Mouse (Mus musculus): ENCODE results near the gene Ebp. TPM values are rescaled to one million over a fixed set of nuclear protein-coding genes. Genes with fewer than 3 reads are reported as not detected.

Ebp gene
- polyA plus RNA-seq, 1 experiment from 2014 or later: 43.0 TPM

DNA sequence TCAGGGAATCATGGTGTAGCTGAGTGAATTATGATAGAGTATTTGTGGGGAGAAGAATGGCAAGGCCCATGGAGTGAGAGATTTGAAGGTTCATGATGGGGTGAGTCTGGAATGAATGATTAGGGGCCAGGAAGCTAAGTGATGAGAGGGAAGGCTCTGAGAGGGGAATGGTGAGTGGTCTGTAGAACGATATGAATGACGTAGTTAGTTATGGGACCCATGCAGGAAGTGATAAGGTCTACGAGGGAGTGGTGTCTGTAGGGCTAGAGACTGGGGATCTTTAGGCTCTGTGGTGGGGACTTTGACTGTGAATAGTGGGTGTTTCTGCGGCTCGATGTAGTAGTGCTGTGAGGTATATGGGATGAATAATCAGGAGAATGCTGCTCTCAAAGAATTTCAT, 13.7 kb downstream of the Ebp start:
- no peak overlapping the region for H3K4me3 ChIP-seq
- ATAC-seq (ENCODE audit: insufficient number of reproducible peaks, low FRiP score, low TSS enrichment, low read depth): no peak
- H3K9me3 ChIP-seq: no peaks in the 10 kb centered on the region
- H3K27me3 ChIP-seq: no peaks in the 10 kb centered on the region
- H3K4me1 ChIP-seq: 0 out of 2 replicates have a peak, but pooled peaks cover 3% of the 10 kb centered on the region
- 86% methylated on average over 5 of the region's 5 CpGs for WGBS
- H3K36me3 ChIP-seq: no peaks in the 10 kb centered on the region
- no peak overlapping the region for H3K9ac ChIP-seq
- H3K4me2 ChIP-seq: no peak overlapping the region
- H3K27ac ChIP-seq: no peak overlapping the region

DNA sequence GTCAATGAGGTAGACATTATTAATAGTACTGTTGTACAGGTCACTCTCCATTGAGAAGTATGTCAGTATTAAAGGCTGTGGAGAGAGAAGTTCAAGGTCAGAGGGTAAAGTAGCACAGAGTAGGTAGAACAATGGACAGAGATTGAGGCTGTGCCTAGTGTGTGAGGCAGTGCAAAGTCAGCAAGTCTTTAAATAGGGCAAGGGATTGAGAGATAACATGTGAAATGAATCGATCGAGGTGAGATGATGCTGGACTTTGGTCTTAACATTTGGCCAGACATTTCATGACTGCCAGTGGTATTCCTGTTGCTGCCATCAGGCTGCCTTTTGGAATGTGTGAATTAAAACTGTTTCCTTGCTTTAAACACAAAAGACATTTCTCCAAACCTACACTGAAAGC, 14.4 kb downstream of the Ebp start:
- Histone ChIP-seq H3K27ac (no peak overlapping the region), H3K4me2 (no peak overlapping the region), H3K27me3 (no peaks in the 10 kb centered on the region), H3K36me3 (no peaks in the 10 kb centered on the region), H3K4me1 (0 out of 2 replicates have a peak, but pooled peaks cover 3% of the 10 kb centered on the region), H3K9ac (no peak overlapping the region), H3K9me3 (no peaks in the 10 kb centered on the region), H3K4me3 (no peak overlapping the region)
- ATAC-seq (ENCODE audit: insufficient number of reproducible peaks, low FRiP score, low TSS enrichment, low read depth): no peak
- 84% methylated on average over 2 of the region's 2 CpGs for WGBS

DNA sequence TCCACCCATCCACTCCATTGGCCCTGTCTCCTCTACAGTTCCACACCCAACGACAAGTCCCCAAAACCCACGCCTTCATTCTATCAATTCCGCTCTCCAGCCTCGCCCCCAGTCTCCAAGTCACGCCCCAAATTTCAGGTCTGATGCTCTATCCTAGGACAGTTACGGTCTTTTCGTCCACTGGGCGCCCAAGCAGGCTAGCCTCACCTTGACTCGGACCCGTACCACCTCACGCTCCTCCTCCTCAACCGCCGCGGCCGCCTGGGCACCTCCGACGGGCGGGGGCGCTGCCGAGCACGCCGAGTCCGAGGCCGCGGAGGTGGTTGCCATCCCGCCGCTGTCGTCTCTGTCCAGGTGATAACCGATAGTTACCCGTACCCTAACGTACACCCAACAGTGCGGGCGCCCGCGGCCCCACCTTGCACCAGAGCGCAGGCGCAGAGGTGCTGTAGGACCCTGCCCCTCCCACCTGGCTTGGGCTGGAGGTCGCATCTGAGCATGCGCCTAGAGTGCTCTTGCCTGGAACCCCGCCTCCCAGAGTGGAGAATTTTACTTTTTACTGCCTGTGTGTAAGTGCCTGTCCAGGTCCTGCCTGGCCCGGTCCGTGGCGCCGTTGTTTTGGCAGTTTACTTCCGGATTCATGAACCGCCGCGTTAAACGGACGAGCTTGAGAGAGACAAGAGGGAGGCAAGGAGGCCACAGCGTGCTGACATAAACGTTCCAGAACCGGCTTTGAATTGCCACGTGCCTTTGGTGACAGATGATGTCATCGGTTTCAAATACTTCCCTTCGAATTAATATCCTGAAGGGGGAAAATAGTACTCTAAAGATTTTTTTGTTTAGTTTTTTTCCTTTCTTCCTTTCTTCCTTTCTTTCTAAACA, 17.6 kb downstream of the Ebp start, which contains the start of gene Tbc1d25:
TSS of gene Tbc1d25 (minus strand) at position 678 of the 882 bp plus-strand sequence.
- Histone ChIP-seq H3K4me2 (peak within 1 kb of the TSS; percentile 51), H3K9me3 (no peaks in the 10 kb centered on the region), H3K36me3 (no peaks in the 10 kb centered on the region), H3K4me3 (peak within 1 kb of the TSS; percentile 60), H3K9ac (peak within 1 kb of the TSS; percentile 39; the same call in 1 of the 2 replicates), H3K4me1 (0 out of 2 replicates have a peak, but pooled peaks cover 3% of the 10 kb centered on the region), H3K27me3 (no peaks in the 10 kb centered on the region), H3K27ac (peak within 1 kb of the TSS; percentile 59)
- peak; percentile 91 for ATAC-seq (ENCODE audit: insufficient number of reproducible peaks, low FRiP score, low TSS enrichment, low read depth)
- WGBS: 16% methylated on average over 54 of the region's 56 CpGs

DNA sequence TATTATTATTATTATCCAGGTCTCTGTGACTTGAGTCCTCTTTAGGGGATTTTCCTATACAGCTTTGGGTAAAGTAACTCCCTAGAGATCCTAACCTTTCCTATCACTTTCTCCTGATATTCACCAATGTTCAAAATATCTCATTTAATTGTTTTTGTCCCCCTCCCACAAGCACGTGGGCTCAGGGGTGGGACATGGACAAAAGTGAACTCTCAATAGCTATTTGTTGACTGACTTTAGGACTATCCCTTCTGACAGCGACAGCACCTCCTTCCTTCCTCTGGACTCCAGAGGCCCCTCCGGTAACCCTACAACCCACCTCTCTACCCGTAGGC, 18.2 kb downstream of the Ebp start:
- Histone ChIP-seq H3K4me1 (0 out of 2 replicates have a peak, but pooled peaks cover 3% of the 10 kb centered on the region), H3K27me3 (no peaks in the 10 kb centered on the region), H3K36me3 (no peaks in the 10 kb centered on the region), H3K9ac (no peak overlapping the region), H3K9me3 (no peaks in the 10 kb centered on the region), H3K4me3 (peak overlapping the region; percentile 60), H3K27ac (no peak overlapping the region), H3K4me2 (peak overlapping the region; percentile 51)
- ATAC-seq (ENCODE audit: insufficient number of reproducible peaks, low FRiP score, low TSS enrichment, low read depth): no peak
- WGBS: 28% methylated on average over 4 of the region's 4 CpGs

DNA sequence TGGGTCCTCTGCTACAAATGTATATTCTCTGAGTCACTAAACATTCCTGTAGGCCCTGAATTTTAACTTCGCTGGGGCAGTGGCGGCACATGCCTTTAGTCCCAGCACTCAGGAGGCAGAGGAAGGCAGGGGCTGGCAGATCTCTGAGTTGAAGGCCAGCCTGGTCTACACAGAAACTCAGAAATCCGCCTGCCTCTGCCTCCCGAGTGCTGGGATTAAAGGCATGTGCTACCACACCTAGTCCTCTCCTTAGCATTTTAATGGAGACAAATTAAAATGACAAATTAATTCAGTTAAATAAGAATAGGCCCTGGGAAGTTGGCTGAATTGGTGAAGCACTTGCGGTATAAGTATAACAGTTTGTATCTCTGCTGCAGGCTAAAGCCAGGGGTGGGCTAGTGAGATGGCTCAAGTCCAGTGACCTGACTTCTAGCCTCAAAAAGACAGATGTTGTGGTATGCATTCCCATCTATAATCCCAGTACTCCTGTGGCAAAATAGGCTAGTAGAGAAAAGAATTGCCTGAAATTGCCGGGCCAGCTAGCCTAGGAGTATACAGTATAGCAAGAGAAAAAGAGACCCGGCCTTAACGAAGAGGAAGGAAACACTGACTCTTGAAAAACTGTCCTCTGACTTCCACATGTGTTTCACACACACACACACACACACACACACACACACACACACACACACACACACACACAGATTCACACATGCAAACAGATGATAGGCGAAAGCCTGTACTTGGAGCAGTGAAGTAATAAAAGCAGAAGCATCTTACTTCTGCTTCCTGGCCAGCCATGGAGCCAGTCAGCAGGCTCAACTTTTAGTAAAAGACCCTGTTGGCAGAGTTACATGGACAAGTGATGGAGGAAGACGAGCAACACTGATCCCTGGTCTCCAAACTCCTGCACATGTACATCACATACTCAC, 25.3 kb downstream of the Ebp start:
- no peak overlapping the region for H3K4me3 ChIP-seq
- peaks cover 10% of the 10 kb centered on the region for H3K36me3 ChIP-seq
- 86% methylated on average over 10 of the region's 10 CpGs for WGBS
- H3K9me3 ChIP-seq: no peaks in the 10 kb centered on the region
- H3K27ac ChIP-seq: no peak overlapping the region
- H3K9ac ChIP-seq: no peak overlapping the region
- ATAC-seq (ENCODE audit: insufficient number of reproducible peaks, low FRiP score, low TSS enrichment, low read depth): no peak
- no peak overlapping the region for H3K4me2 ChIP-seq
- H3K4me1 ChIP-seq: no peaks in the 10 kb centered on the region
- H3K27me3 ChIP-seq: no peaks in the 10 kb centered on the region

DNA sequence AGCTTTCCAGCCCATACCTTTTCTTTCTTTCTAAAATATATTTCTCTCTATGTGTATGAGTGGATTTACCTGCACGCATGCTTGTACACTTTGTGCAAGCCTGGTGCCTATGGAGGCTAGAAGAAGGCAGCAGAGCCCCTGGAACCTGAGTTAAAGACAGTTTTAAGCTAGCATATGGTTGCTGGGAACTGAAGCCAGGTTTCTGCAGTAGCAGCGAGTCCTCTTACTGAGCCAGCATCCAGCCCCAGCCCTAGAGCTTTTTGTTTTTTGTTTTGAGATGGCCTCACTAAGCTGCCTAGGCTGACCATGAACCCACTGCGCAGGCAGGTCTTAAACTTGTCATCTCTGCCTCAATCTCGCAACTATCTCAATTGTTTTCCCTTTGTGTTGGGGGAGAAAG, 28.8 kb downstream of the Ebp start:
- Histone ChIP-seq H3K36me3 (peaks cover 10% of the 10 kb centered on the region), H3K9ac (no peak overlapping the region), H3K4me3 (no peak overlapping the region), H3K4me2 (no peak overlapping the region), H3K4me1 (no peaks in the 10 kb centered on the region), H3K27ac (no peak overlapping the region), H3K9me3 (no peaks in the 10 kb centered on the region), H3K27me3 (no peaks in the 10 kb centered on the region)
- 91% methylated on average over 4 of the region's 4 CpGs for WGBS
- no peak for ATAC-seq (ENCODE audit: insufficient number of reproducible peaks, low FRiP score, low TSS enrichment, low read depth)

DNA sequence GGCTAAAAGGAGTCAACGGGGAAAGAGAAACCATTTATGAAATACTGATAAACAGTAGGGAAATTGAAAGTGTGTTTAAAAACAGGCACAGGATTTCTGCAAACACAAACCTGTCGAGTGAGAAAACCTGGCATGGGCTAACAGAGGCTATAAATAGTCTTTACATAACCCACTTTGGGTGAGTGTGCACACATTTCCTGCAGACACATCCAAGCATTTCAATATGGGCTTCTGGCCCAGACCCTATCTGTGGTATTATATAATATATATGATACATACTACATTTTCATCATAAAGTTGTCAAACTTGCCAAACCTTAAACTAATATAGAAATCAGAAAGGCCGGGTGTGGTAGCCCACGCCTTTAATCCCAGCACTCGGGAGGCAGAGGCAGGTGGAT, 30.2 kb downstream of the Ebp start:
- Histone ChIP-seq H3K9me3 (no peaks in the 10 kb centered on the region), H3K4me2 (no peak overlapping the region), H3K9ac (no peak overlapping the region), H3K27me3 (no peaks in the 10 kb centered on the region), H3K4me1 (no peaks in the 10 kb centered on the region), H3K36me3 (peaks cover 10% of the 10 kb centered on the region), H3K27ac (no peak overlapping the region), H3K4me3 (no peak overlapping the region)
- ATAC-seq (ENCODE audit: insufficient number of reproducible peaks, low FRiP score, low TSS enrichment, low read depth): no peak
- 83% methylated on average over 5 of the region's 5 CpGs for WGBS

DNA sequence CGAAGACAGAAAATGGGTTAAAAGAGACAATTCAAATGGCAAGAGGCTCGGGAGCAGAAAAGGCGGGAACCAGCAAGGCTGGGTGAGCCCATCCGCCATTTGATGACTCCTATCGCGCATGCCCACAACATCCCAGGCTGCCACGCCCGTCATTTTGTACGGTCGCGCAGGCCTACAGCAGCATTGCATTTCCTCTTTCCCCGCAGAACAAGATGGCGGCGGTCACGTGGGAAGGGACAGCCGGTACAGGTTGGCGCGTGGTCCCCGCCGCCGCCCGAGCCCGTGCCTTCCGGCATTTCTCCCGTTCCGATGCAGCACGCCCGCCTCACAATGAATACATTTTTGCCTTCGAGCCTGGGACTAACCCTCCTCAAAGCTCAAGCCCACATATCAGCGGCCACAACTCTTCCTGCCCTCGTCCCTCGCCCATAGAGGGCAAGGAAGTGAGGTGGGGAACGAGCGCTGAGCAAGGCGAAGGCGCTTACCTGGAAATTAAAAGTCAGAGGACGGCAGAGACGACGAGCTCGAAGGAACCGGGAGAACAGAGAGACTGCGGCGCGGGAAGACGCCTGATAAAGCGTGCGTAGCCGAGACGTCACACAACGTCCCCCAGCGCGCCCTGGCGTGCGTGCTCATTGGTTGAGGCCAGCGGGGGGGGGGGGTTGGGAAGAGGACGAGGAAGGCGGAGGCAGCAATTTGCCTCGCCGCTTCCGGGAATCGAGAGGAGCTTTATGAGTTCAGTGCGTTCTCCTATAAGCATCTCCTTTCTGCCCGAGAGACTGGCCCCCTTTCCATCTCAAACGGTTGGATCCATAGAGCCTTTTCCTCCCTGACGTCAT, 47.9 kb downstream of the Ebp start, which contains the start of gene Rbm3:
TSS of gene Rbm3 (minus strand) at position 728 of the 839 bp plus-strand sequence.
- Histone ChIP-seq H3K27me3 (no peaks in the 10 kb centered on the region), H3K36me3 (peaks cover 15% of the 10 kb centered on the region), H3K4me1 (peaks cover 8% of the 10 kb centered on the region), H3K9ac (peak within 1 kb of the TSS; percentile 69), H3K4me3 (peak within 1 kb of the TSS; percentile 60), H3K27ac (peak within 1 kb of the TSS; percentile 97), H3K4me2 (peak within 1 kb of the TSS; percentile 57), H3K9me3 (no peaks in the 10 kb centered on the region)
- ATAC-seq (ENCODE audit: insufficient number of reproducible peaks, low FRiP score, low TSS enrichment, low read depth): peak; percentile 95
- WGBS: 28% methylated on average over 62 of the region's 65 CpGs

DNA sequence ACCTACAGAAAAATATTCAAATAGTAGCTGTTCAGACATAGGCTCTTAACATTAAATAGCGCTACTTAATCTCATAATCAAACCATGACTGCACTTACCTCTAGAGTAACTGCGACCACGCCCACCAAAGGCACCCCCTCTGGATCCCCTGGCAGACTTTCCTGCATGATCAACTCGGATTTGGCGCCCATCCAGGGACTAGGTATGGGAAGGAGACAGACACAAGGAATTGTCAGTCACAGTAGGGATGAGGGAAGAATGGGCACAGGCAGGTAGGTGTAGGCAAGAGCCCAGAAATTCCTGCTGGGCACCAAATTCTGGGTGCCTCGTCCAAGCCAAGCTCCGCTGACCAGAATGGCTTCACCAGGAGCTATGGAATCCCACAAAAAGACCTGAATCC, 49.6 kb downstream of the Ebp start:
- no peak for ATAC-seq (ENCODE audit: insufficient number of reproducible peaks, low FRiP score, low TSS enrichment, low read depth)
- Histone ChIP-seq H3K9ac (no peak overlapping the region), H3K4me1 (peaks cover 8% of the 10 kb centered on the region), H3K9me3 (no peaks in the 10 kb centered on the region), H3K27me3 (no peaks in the 10 kb centered on the region), H3K4me3 (peak overlapping the region; percentile 60), H3K4me2 (peak overlapping the region; percentile 57), H3K36me3 (peaks cover 18% of the 10 kb centered on the region), H3K27ac (no peak overlapping the region)
- 72% methylated on average over 7 of the region's 7 CpGs for WGBS

DNA sequence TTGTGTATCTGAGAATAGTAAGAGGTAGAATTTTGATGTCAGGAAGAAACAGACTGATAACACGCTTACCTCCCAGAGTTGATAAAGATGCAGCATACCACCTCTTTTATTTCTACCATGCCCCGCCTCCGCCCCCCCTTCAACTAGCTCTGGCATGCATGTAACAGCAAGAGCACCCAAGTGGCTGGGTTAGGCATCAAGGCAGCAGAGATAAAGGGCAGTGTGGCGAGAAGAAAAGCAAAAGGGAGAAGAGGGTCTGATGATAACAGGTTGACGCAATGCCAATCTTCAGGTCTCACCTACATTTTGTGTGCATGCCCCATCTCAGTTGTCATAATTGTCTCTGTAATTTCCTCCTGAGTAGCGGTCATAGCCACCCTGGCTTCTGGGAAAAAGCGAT, 50.4 kb downstream of the Ebp start:
- H3K36me3 ChIP-seq: peaks cover 18% of the 10 kb centered on the region

DNA sequence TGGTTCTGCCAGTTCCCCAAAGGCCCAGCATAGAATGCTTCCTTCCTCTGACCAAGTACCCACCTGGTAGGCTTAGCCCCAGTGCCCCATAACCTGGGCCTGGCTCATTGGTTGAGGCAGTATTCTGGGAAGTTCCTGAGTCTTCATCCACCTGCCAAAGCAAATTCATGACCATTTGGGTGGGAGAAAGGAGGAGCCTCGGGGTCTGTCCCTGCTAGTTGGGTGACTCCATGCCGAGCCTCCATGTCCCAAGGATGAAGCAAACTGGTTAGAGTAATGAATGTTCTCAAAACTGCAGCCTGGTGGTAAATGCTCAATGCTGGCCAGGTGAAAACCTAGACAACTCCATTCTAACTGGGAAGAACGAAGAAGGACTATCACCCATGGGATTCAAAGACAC, 52.3 kb downstream of the Ebp start:
- no peak overlapping the region for H3K4me3 ChIP-seq
- H3K4me1 ChIP-seq: peaks cover 8% of the 10 kb centered on the region
- ATAC-seq (ENCODE audit: insufficient number of reproducible peaks, low FRiP score, low TSS enrichment, low read depth): no peak
- peaks cover 18% of the 10 kb centered on the region for H3K36me3 ChIP-seq
- no peaks in the 10 kb centered on the region for H3K9me3 ChIP-seq
- no peaks in the 10 kb centered on the region for H3K27me3 ChIP-seq
- WGBS: 69% methylated on average over 3 of the region's 3 CpGs
- H3K9ac ChIP-seq: no peak overlapping the region
- no peak overlapping the region for H3K27ac ChIP-seq
- H3K4me2 ChIP-seq: no peak overlapping the region

More for the DNA sequence above, 50.4 kb downstream of the Ebp start:
- no peak overlapping the region for H3K9ac ChIP-seq
- H3K4me3 ChIP-seq: no peak overlapping the region
- peaks cover 8% of the 10 kb centered on the region for H3K4me1 ChIP-seq
- H3K4me2 ChIP-seq: no peak overlapping the region
- 79% methylated on average over 7 of the region's 7 CpGs for WGBS
- no peaks in the 10 kb centered on the region for H3K27me3 ChIP-seq
- ATAC-seq (ENCODE audit: insufficient number of reproducible peaks, low FRiP score, low TSS enrichment, low read depth): no peak
- H3K27ac ChIP-seq: no peak overlapping the region
- no peaks in the 10 kb centered on the region for H3K9me3 ChIP-seq
